Mouse (Mus musculus): Measurements from ENCODE around the gene Gxylt2.
A peak's percentile ranks its signal among the peaks of the same experiment; 100 is the strongest.

Gxylt2 gene

GRCm38 (mm10) chr6:100715296-100715828, 10.8 kb downstream of the Gxylt2 start:
- peak; percentile 63 for DNase-seq (ENCODE audit: low read depth)

GRCm38 (mm10) chr6:100716152-100716551, 11.6 kb downstream of the Gxylt2 start:
- DNase-seq (ENCODE audit: low read depth), result no peak

GRCm38 (mm10) chr6:100716817-100717216, 12.3 kb downstream of the Gxylt2 start:
- DNase-seq (ENCODE audit: low read depth), result no peak

GRCm38 (mm10) chr6:100720098-100720501, 15.6 kb downstream of the Gxylt2 start:
- peak; percentile 93 for DNase-seq (ENCODE audit: low read depth)

- no peak for DNase-seq (ENCODE audit: low read depth)
Observed at GRCm38 (mm10) chr6:100720882-100721721, 16.6 kb downstream of the Gxylt2 start.

GRCm38 (mm10) chr6:100731996-100732375, 27.5 kb downstream of the Gxylt2 start:
- DNase-seq (ENCODE audit: low read depth), result peak; percentile 95

- peak; percentile 89 for DNase-seq (ENCODE audit: low read depth)
Observed at GRCm38 (mm10) chr6:100732376-100733021, 28.0 kb downstream of the Gxylt2 start.

- no peak for DNase-seq (ENCODE audit: low read depth)
Observed at GRCm38 (mm10) chr6:100733218-100733617, 28.7 kb downstream of the Gxylt2 start.

GRCm38 (mm10) chr6:100734321-100734720, 29.8 kb downstream of the Gxylt2 start:
- DNase-seq (ENCODE audit: low read depth), result no peak

- DNase-seq (ENCODE audit: low read depth), result no peak
Observed at GRCm38 (mm10) chr6:100758431-100759208, 54.1 kb downstream of the Gxylt2 start.

GRCm38 (mm10) chr6:100767756-100768155, 63.2 kb downstream of the Gxylt2 start:
- DNase-seq (ENCODE audit: low read depth), result no peak

GRCm38 (mm10) chr6:100775923-100776505, 71.5 kb downstream of the Gxylt2 start:
- DNase-seq (ENCODE audit: low read depth), result peak; percentile 34

- no peak for DNase-seq (ENCODE audit: low read depth)
Observed at GRCm38 (mm10) chr6:100778595-100778994, 74.1 kb downstream of the Gxylt2 start.

- peak; percentile 71 for DNase-seq (ENCODE audit: low read depth)
Observed at GRCm38 (mm10) chr6:100780421-100780820, 75.9 kb downstream of the Gxylt2 start.

- no peak for DNase-seq (ENCODE audit: low read depth)
Observed at GRCm38 (mm10) chr6:100781644-100782043, 77.1 kb downstream of the Gxylt2 start.

GRCm38 (mm10) chr6:100787726-100788125, 83.2 kb downstream of the Gxylt2 start:
- DNase-seq (ENCODE audit: low read depth), result no peak

- no peak for DNase-seq (ENCODE audit: low read depth)
Observed at GRCm38 (mm10) chr6:100789161-100789560, 84.6 kb downstream of the Gxylt2 start.

- no peak for DNase-seq (ENCODE audit: low read depth)
Observed at GRCm38 (mm10) chr6:100792055-100792659, 87.6 kb downstream of the Gxylt2 start.

GRCm38 (mm10) chr6:100792973-100793769, 88.6 kb downstream of the Gxylt2 start:
- peak; percentile 72 for DNase-seq (ENCODE audit: low read depth)

GRCm38 (mm10) chr6:100795797-100796196, 91.3 kb downstream of the Gxylt2 start:
- no peak for DNase-seq (ENCODE audit: low read depth)

GRCm38 (mm10) chr6:100799290-100799689, 94.8 kb downstream of the Gxylt2 start:
- DNase-seq (ENCODE audit: low read depth), result peak; percentile 92

Data from NIH3T3 (cell line).